Mouse (Mus musculus) forebrain, embryonic 14.5 days (tissue): Measurements from ENCODE around the gene Szrd1. TPM values are rescaled to one million over a fixed set of nuclear protein-coding genes. Genes with fewer than 3 reads are reported as not detected.
A peak's percentile ranks its signal among the peaks of the same experiment; 100 is the strongest.

Experiments
- ATAC-seq: fragments of 200-750 bp; cut with Nextera tagmentation; 2 replicates; pipeline ENCODE4 v1.8.0; 2017; ENCODE audit warnings: mild to moderate bottlenecking, moderate library complexity
- DNase-seq: peaks from one replicate; pipeline ENCODE4 v3.0.0-alpha.2; 2015; ENCODE audit warnings: low spot score
- H3K27ac ChIP-seq: fragments of 300-500 bp; sonication (generic); 2 replicates; pipeline ENCODE4 v1.5.1; 2014; ENCODE audit warnings: low read depth, mild to moderate bottlenecking, control low read depth, low read length, moderate library complexity
- H3K27me3 ChIP-seq: fragments of 300-500 bp; sonication (generic); replicated peaks from 2 replicates; pipeline ENCODE4 v1.6.1; 2014; ENCODE audit warnings: low read length, control low read depth, mixed read lengths; ENCODE audit not compliant: control insufficient read depth, insufficient read depth
- H3K36me3 ChIP-seq: fragments of 300-500 bp; sonication (generic); 2 replicates; pipeline ENCODE4 v1.6.1; 2014; ENCODE audit warnings: low read length, control low read depth; ENCODE audit not compliant: control insufficient read depth, insufficient read depth
- H3K4me1 ChIP-seq: fragments of 300-500 bp; sonication (generic); 2 replicates; pipeline ENCODE4 v1.6.1; 2014; ENCODE audit warnings: antibody characterized with exemption, low read length, control low read depth; ENCODE audit not compliant: control insufficient read depth, insufficient read depth
- H3K4me2 ChIP-seq: fragments of 300-500 bp; sonication (generic); 2 replicates; pipeline ENCODE4 v1.6.1; 2014; ENCODE audit warnings: mild to moderate bottlenecking, control low read depth, low read length
- H3K4me3 ChIP-seq: fragments of 300-500 bp; sonication (generic); 2 replicates; pipeline ENCODE4 v1.5.1; 2014; ENCODE audit warnings: low read depth, low read length, control low read depth
- H3K9ac ChIP-seq: fragments of 300-500 bp; sonication (generic); 2 replicates; pipeline ENCODE4 v1.6.1; 2014; ENCODE audit warnings: mild to moderate bottlenecking, low read length, control low read depth, moderate library complexity
- H3K9me3 ChIP-seq: fragments of 300-500 bp; sonication (generic); replicated peaks from 2 replicates; pipeline ENCODE4 v1.6.1; 2016; ENCODE audit warnings: low read length, control low read depth, mixed read lengths; ENCODE audit not compliant: control insufficient read depth
- WGBS: fragments of 180-500 bp; shearing (Covaris S2); extraction: QIAGEN DNeasy Blood & Tissue Kit; methylation state at CpG from one replicate; pipeline ENCODE4 v1.1.7; 2014; 5-methylcytosine and 5-hydroxymethylcytosine counted together
- polyA plus RNA-seq: library from polyadenylated mRNA; unstranded; fragments of >200 nt; fragmentation: Nextera tagmentation; extraction: Ambion mirVana; gene quantifications from 2 replicates; pipeline ENCODE4 v1.2.1, GENCODE M21; 2014

Gene Szrd1
- polyA plus RNA-seq = 37.0 and 38.9 TPM in 2 replicates

GRCm38 (mm10) chr4:141139116-141139970 is at the start of gene Szrd1:
TSS of gene Szrd1 (minus strand) at chr4:141139775.
- peaks cover 14% of the 10 kb centered on the region for H3K4me1 ChIP-seq
- H3K4me2 ChIP-seq = peak within 1 kb of the TSS; percentile 84
- 1% methylated on average over 63 of the region's 63 CpGs for WGBS
- peak; percentile 99 for DNase-seq
- peak within 1 kb of the TSS; percentile 81 for H3K9ac ChIP-seq
- H3K27me3 ChIP-seq = no peaks in the 10 kb centered on the region
- H3K9me3 ChIP-seq = no peaks in the 10 kb centered on the region
- ATAC-seq = peak; percentile 96
- H3K36me3 ChIP-seq = peaks cover 5% of the 10 kb centered on the region; the same call in 1 of the 2 replicates
- peak within 1 kb of the TSS; percentile 91 for H3K27ac ChIP-seq
- H3K4me3 ChIP-seq = peak within 1 kb of the TSS; percentile 80

- ATAC-seq (no peak), DNase-seq (no peak)
- no peaks in the 10 kb centered on the region for H3K4me1 ChIP-seq
- H3K27me3 ChIP-seq = no peaks in the 10 kb centered on the region
- H3K4me2 ChIP-seq = no peak overlapping the region
- no peak overlapping the region for H3K9ac ChIP-seq
- no peaks in the 10 kb centered on the region for H3K9me3 ChIP-seq
- WGBS = 85% methylated on average over 9 of the region's 9 CpGs
- H3K4me3 ChIP-seq = no peak overlapping the region
- no peak overlapping the region for H3K27ac ChIP-seq
- peaks cover 17% of the 10 kb centered on the region; the same call in 1 of the 2 replicates for H3K36me3 ChIP-seq
These were observed 47.6 kb upstream of the Szrd1 start for GRCm38 (mm10) chr4:141186923-141187836.

- Histone ChIP-seq H3K9ac (no peak overlapping the region), H3K9me3 (no peaks in the 10 kb centered on the region), H3K27me3 (no peaks in the 10 kb centered on the region), H3K36me3 (peaks cover 30% of the 10 kb centered on the region), H3K4me3 (no peak overlapping the region), H3K4me2 (no peak overlapping the region), H3K4me1 (no peaks in the 10 kb centered on the region), H3K27ac (no peak overlapping the region)
- WGBS = 89% methylated on average over 4 of the region's 4 CpGs
- ATAC-seq (no peak), DNase-seq (no peak)
These were observed 44.9 kb upstream of the Szrd1 start for GRCm38 (mm10) chr4:141184426-141184825.

GRCm38 (mm10) chr4:141183932-141184331 is 44.4 kb upstream of the Szrd1 start:
- peaks cover 30% of the 10 kb centered on the region for H3K36me3 ChIP-seq
- H3K4me3 ChIP-seq = no peak overlapping the region
- H3K4me1 ChIP-seq = no peaks in the 10 kb centered on the region
- no peaks in the 10 kb centered on the region for H3K27me3 ChIP-seq
- no peak overlapping the region for H3K9ac ChIP-seq
- ATAC-seq (no peak), DNase-seq (no peak)
- 91% methylated on average over 2 of the region's 2 CpGs for WGBS
- H3K27ac ChIP-seq = no peak overlapping the region
- no peaks in the 10 kb centered on the region for H3K9me3 ChIP-seq
- H3K4me2 ChIP-seq = no peak overlapping the region

- H3K27ac ChIP-seq = no peak overlapping the region
- no peaks in the 10 kb centered on the region for H3K4me1 ChIP-seq
- ATAC-seq (no peak), DNase-seq (no peak)
- no peak overlapping the region for H3K4me3 ChIP-seq
- no peak overlapping the region for H3K4me2 ChIP-seq
- no peaks in the 10 kb centered on the region for H3K9me3 ChIP-seq
- H3K9ac ChIP-seq = no peak overlapping the region
- no peaks in the 10 kb centered on the region for H3K27me3 ChIP-seq
- WGBS = 97% methylated on average over 6 of the region's 6 CpGs
- peaks cover 34% of the 10 kb centered on the region for H3K36me3 ChIP-seq
These were observed 42.4 kb upstream of the Szrd1 start for GRCm38 (mm10) chr4:141181981-141182380.

- Histone ChIP-seq H3K4me3 (no peak overlapping the region), H3K9me3 (no peaks in the 10 kb centered on the region), H3K36me3 (peaks cover 41% of the 10 kb centered on the region), H3K27me3 (no peaks in the 10 kb centered on the region), H3K9ac (no peak overlapping the region), H3K4me1 (no peaks in the 10 kb centered on the region), H3K4me2 (no peak overlapping the region), H3K27ac (no peak overlapping the region)
- 83% methylated on average over 8 of the region's 8 CpGs for WGBS
- no peak for DNase-seq
- no peak for ATAC-seq
These were observed 41.3 kb upstream of the Szrd1 start for GRCm38 (mm10) chr4:141180831-141181230.

- no peaks in the 10 kb centered on the region for H3K4me1 ChIP-seq
- H3K9me3 ChIP-seq = no peaks in the 10 kb centered on the region
- ATAC-seq (no peak), DNase-seq (no peak)
- no peak overlapping the region for H3K27ac ChIP-seq
- H3K9ac ChIP-seq = no peak overlapping the region
- WGBS = 84% methylated on average over 4 of the region's 4 CpGs
- no peaks in the 10 kb centered on the region for H3K27me3 ChIP-seq
- H3K36me3 ChIP-seq = peaks cover 44% of the 10 kb centered on the region
- H3K4me3 ChIP-seq = no peak overlapping the region
- H3K4me2 ChIP-seq = no peak overlapping the region
These were observed 38.9 kb upstream of the Szrd1 start for GRCm38 (mm10) chr4:141178500-141178899.

GRCm38 (mm10) chr4:141176328-141176838 is 36.8 kb upstream of the Szrd1 start:
- H3K27me3 ChIP-seq = no peaks in the 10 kb centered on the region
- ATAC-seq = no peak
- no peak overlapping the region for H3K27ac ChIP-seq
- peaks cover 53% of the 10 kb centered on the region for H3K36me3 ChIP-seq
- H3K9me3 ChIP-seq = no peaks in the 10 kb centered on the region
- 94% methylated on average over 10 of the region's 10 CpGs for whole genome bisulfite sequencing
- no peak overlapping the region for H3K4me2 ChIP-seq
- H3K9ac ChIP-seq = no peak overlapping the region
- no peak overlapping the region for H3K4me3 ChIP-seq
- no peak for DNase-seq
- no peaks in the 10 kb centered on the region for H3K4me1 ChIP-seq
